Mouse (Mus musculus): ENCODE measurements around the gene Vmn1r47.
"Not testable (repeated sequence)": the region's sequence is repeated elsewhere in the genome, so short reads cannot be mapped to it uniquely, and the experiment has no call there.

Gene Vmn1r47

GRCm38 (mm10) chr6:90015847-90016246 lies at the start of gene Vmn1r47:
Vmn1r47 (plus strand) TSS chr6:90016147.
- not testable (repeated sequence) for DNase-seq (ENCODE audit: low spot score)

- DNase-seq (ENCODE audit: low spot score): no peak
Observed at GRCm38 (mm10) chr6:89966341-89966740, 49.6 kb upstream of the Vmn1r47 start.

GRCm38 (mm10) chr6:89969013-89969412 lies 46.9 kb upstream of the Vmn1r47 start, which contains the start of gene Vmn1r46:
Vmn1r46 (plus strand) TSS chr6:89969313.
- no peak for DNase-seq (ENCODE audit: low spot score)

- DNase-seq (ENCODE audit: low spot score): peak; percentile 2
Observed at GRCm38 (mm10) chr6:89985989-89986388, 30.0 kb upstream of the Vmn1r47 start.

GRCm38 (mm10) chr6:90036741-90037140 lies 20.8 kb downstream of the Vmn1r47 start, which contains the start of gene Vmn1r48:
Vmn1r48 (minus strand) TSS chr6:90036841.
- DNase-seq (ENCODE audit: low spot score): not testable (repeated sequence)

All from layer of hippocampus, adult 9-10 months (tissue).